Mouse (Mus musculus) frontal cortex, postnatal 14 days (tissue): ENCODE data around the gene Ryr1.
A peak's percentile ranks its signal among the peaks of the same experiment; 100 is the strongest.

Source experiments
- DNase-seq, 2 experiments: peaks; one replicate each; pipeline ENCODE4 v3.0.0; 2022; ENCODE audit warnings: low spot score in 2 of 2

Ryr1 gene

GRCm38 (mm10) chr7:29124970-29125369, at the start of gene Ryr1:
TSS of gene Ryr1 (minus strand) at chr7:29125179.
- DNase-seq, result no peak

GRCm38 (mm10) chr7:29172390-29173016, 47.5 kb upstream of the Ryr1 start:
- no peak for DNase-seq

- no peak for DNase-seq
Observed at GRCm38 (mm10) chr7:29171562-29172097, 46.7 kb upstream of the Ryr1 start.

GRCm38 (mm10) chr7:29170755-29171561, 46.0 kb upstream of the Ryr1 start:
- no peak for DNase-seq

- peak; percentile 55 to 62 for DNase-seq
Observed at GRCm38 (mm10) chr7:29170066-29170754, 45.2 kb upstream of the Ryr1 start, which contains the start of the genes Ggn and Spred3. TSS of gene Ggn (plus strand) at chr7:29170210. TSS of gene Spred3 (minus strand) at chr7:29170411.

- DNase-seq, result peak; percentile 81 to 82
Observed at GRCm38 (mm10) chr7:29169231-29170065, 44.5 kb upstream of the Ryr1 start.

- DNase-seq, result peak in 1 of 2 experiments; percentile 44
Observed at GRCm38 (mm10) chr7:29168791-29169230, 43.8 kb upstream of the Ryr1 start.

- DNase-seq, result no peak
Observed at GRCm38 (mm10) chr7:29168121-29168695, 43.2 kb upstream of the Ryr1 start.

- DNase-seq, result no peak
Observed at GRCm38 (mm10) chr7:29167656-29168055, 42.7 kb upstream of the Ryr1 start.

- no peak for DNase-seq
Observed at GRCm38 (mm10) chr7:29162750-29163525, 38.0 kb upstream of the Ryr1 start.

GRCm38 (mm10) chr7:29162294-29162693, 37.3 kb upstream of the Ryr1 start:
- no peak for DNase-seq

GRCm38 (mm10) chr7:29158264-29158663, 33.3 kb upstream of the Ryr1 start:
- DNase-seq, result no peak

- DNase-seq, result peak; percentile 78 to 80
Observed at GRCm38 (mm10) chr7:29155838-29156782, 31.1 kb upstream of the Ryr1 start, which contains the start of gene Fam98c. TSS of gene Fam98c (minus strand) at chr7:29156234.

- DNase-seq, result peak; percentile 77 to 88
Observed at GRCm38 (mm10) chr7:29155196-29155837, 30.3 kb upstream of the Ryr1 start.

GRCm38 (mm10) chr7:29154018-29154720, 29.2 kb upstream of the Ryr1 start:
- DNase-seq, result no peak

GRCm38 (mm10) chr7:29151486-29151885, 26.5 kb upstream of the Ryr1 start:
- no peak for DNase-seq

- no peak for DNase-seq
Observed at GRCm38 (mm10) chr7:29148771-29149170, 23.8 kb upstream of the Ryr1 start.
